Mouse (Mus musculus) forebrain, embryonic 11.5 days (tissue): ENCODE results near the gene Fbxo36. TPM values are rescaled to one million over a fixed set of nuclear protein-coding genes. Genes with fewer than 3 reads are reported as not detected.

Source experiments
- ATAC-seq: fragments of 200-750 bp; cut with Nextera tagmentation; replicated peaks from 2 replicates; pipeline ENCODE4 v1.8.0; 2017; ENCODE audit warnings: moderate TSS enrichment; ENCODE audit not compliant: low FRiP score
- DNase-seq: peaks from one replicate; pipeline ENCODE4 v3.0.0-alpha.2; 2017; ENCODE audit warnings: low spot score
- H3K27ac ChIP-seq: fragments of 300-500 bp; sonication (generic); 2 replicates; pipeline ENCODE4 v1.5.1; 2014; ENCODE audit warnings: low read depth, low read length
- H3K27me3 ChIP-seq: fragments of 300-500 bp; sonication (generic); 2 replicates; pipeline ENCODE4 v1.6.1; 2014; ENCODE audit warnings: mild to moderate bottlenecking, low read length, mixed read lengths; ENCODE audit not compliant: control insufficient read depth, insufficient read depth
- H3K36me3 ChIP-seq: fragments of 300-500 bp; sonication (generic); 2 replicates; pipeline ENCODE4 v1.6.1; 2014; ENCODE audit warnings: mild to moderate bottlenecking, low read length, moderate library complexity, mixed read lengths; ENCODE audit not compliant: control insufficient read depth, insufficient read depth
- H3K4me1 ChIP-seq: fragments of 300-500 bp; sonication (generic); replicated peaks from 2 replicates; pipeline ENCODE4 v1.6.1; 2014; ENCODE audit warnings: low read length, mixed read lengths; ENCODE audit not compliant: control insufficient read depth, insufficient read depth
- H3K4me2 ChIP-seq: fragments of 300-500 bp; sonication (generic); 2 replicates; pipeline ENCODE4 v1.6.1; 2014; ENCODE audit warnings: low read depth, mild to moderate bottlenecking, low read length, moderate library complexity, mixed read lengths; ENCODE audit not compliant: severe bottlenecking
- H3K4me3 ChIP-seq: fragments of 300-500 bp; sonication (generic); 2 replicates; pipeline ENCODE4 v1.5.1; 2014; ENCODE audit warnings: low read depth, low read length
- H3K9ac ChIP-seq: fragments of 300-500 bp; sonication (generic); 2 replicates; pipeline ENCODE4 v1.6.1; 2014; ENCODE audit warnings: low read length
- H3K9me3 ChIP-seq: fragments of 300-500 bp; sonication (generic); 2 replicates; pipeline ENCODE4 v1.6.1; 2016; ENCODE audit warnings: low read length, mixed read lengths; ENCODE audit not compliant: control insufficient read depth
- WGBS: fragments of 180-500 bp; shearing (Covaris S2); extraction: QIAGEN DNeasy Blood & Tissue Kit; methylation state at CpG from one replicate; pipeline ENCODE4 v1.1.7; 2014; 5-methylcytosine and 5-hydroxymethylcytosine counted together
- polyA plus RNA-seq: library from polyadenylated mRNA; unstranded; fragments of >200 nt; fragmentation: Nextera tagmentation; extraction: Ambion mirVana; gene quantifications from 2 replicates; pipeline ENCODE4 v1.2.1, GENCODE M21; 2014

Fbxo36 gene
- polyA plus RNA-seq, 1 experiment from 2014 or later, result 10.3 TPM

DNA sequence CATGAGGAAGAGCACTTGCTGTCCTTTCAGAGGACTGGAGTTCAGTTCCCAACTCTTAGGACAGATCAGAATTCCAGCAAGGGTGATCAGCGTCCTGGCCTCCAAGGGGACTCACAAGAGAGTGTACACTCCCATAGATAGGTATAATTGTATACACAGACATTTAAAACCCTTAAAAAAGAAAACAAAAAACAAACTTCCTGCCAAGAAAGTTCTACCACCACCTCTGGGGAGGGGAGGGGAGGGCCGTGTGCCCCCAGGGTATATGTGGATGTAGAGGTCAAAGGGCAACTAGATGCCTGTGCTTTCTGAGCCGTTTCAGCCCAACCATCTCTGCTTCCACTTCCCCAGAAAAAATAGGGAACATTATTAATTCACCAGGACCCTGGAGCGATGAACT lies 33.3 kb downstream of the Fbxo36 start:
- no peak for ATAC-seq
- WGBS, result 76% methylated on average over 4 of the region's 4 CpGs

GRCm38 (mm10) chr1:84877590-84877989 lies 37.9 kb downstream of the Fbxo36 start:
- 89% methylated on average over 2 of the region's 2 CpGs for WGBS
- no peaks in the 10 kb centered on the region for H3K4me1 ChIP-seq
- no peak for DNase-seq

More for the DNA sequence above, 33.3 kb downstream of the Fbxo36 start:
- no peak overlapping the region for H3K27ac ChIP-seq
- H3K9me3 ChIP-seq, result no peaks in the 10 kb centered on the region
- H3K9ac ChIP-seq, result no peak overlapping the region
- H3K4me2 ChIP-seq, result no peak overlapping the region
- H3K27me3 ChIP-seq, result no peaks in the 10 kb centered on the region
- no peaks in the 10 kb centered on the region for H3K36me3 ChIP-seq
- no peak overlapping the region for H3K4me3 ChIP-seq
- no peak for DNase-seq
- H3K4me1 ChIP-seq, result no peaks in the 10 kb centered on the region

GRCm38 (mm10) chr1:84879571-84880120 lies 40.0 kb downstream of the Fbxo36 start:
- ATAC-seq (no peak), DNase-seq (no peak)
- Histone ChIP-seq H3K27me3 (no peaks in the 10 kb centered on the region), H3K9ac (no peak overlapping the region), H3K4me2 (no peak overlapping the region), H3K27ac (no peak overlapping the region), H3K4me1 (no peaks in the 10 kb centered on the region), H3K4me3 (no peak overlapping the region), H3K36me3 (no peaks in the 10 kb centered on the region), H3K9me3 (no peaks in the 10 kb centered on the region)
- WGBS, result 89% methylated on average over 8 of the region's 8 CpGs

More at GRCm38 (mm10) chr1:84877590-84877989, 37.9 kb downstream of the Fbxo36 start:
- H3K36me3 ChIP-seq, result no peaks in the 10 kb centered on the region
- no peaks in the 10 kb centered on the region for H3K27me3 ChIP-seq
- H3K4me3 ChIP-seq, result no peak overlapping the region
- ATAC-seq, result no peak
- H3K9ac ChIP-seq, result no peak overlapping the region
- H3K27ac ChIP-seq, result no peak overlapping the region
- H3K4me2 ChIP-seq, result no peak overlapping the region
- H3K9me3 ChIP-seq, result no peaks in the 10 kb centered on the region

DNA sequence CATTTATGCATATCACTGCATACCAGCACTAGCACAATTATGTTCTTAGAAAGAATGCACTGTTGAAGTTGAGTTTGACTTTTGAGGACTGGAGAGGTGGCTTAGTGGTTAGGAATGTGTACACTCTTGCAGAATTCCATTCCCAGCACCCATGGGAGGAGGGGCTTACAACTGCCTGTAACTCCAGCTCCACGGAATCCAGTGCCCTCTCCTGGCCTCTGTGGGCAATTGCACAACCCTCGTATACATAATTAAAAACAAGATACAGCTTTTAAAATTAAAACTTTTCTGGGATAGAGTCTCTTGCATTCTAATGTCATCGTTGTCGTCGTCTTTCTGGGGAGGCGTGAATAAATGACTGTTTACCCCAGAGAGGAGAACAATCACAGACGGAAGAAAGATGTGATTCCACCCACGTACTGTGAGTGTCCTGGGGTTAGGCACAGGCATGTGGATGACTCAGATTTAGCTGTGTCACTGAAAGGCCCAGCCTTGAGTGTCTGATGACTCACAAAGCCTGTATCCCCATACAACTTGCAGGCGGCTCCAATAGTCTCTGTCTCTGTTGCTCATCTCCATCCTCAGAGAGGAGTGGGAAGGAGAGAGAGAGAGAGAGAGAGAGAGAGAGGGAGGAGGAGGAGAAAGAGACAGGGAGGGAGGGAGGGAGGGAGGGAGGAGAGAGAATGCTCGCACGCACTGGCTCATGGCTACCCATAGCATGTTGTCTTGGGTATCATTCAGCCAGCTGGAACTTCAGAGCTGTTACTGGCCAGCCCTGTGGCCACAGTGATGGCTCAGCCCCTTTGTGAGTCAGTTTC lies 41.8 kb downstream of the Fbxo36 start:
- Histone ChIP-seq H3K4me2 (no peak overlapping the region), H3K27me3 (no peaks in the 10 kb centered on the region), H3K9me3 (no peaks in the 10 kb centered on the region), H3K4me1 (no peaks in the 10 kb centered on the region), H3K4me3 (no peak overlapping the region), H3K27ac (no peak overlapping the region), H3K36me3 (no peaks in the 10 kb centered on the region), H3K9ac (no peak overlapping the region)
- DNase-seq (no peak), ATAC-seq (no peak)
- WGBS, result 61% methylated on average over 11 of the region's 11 CpGs

- Histone ChIP-seq H3K27ac (no peak overlapping the region), H3K4me3 (no peak overlapping the region), H3K9ac (no peak overlapping the region), H3K9me3 (no peaks in the 10 kb centered on the region), H3K4me2 (no peak overlapping the region), H3K4me1 (no peaks in the 10 kb centered on the region), H3K27me3 (no peaks in the 10 kb centered on the region), H3K36me3 (no peaks in the 10 kb centered on the region)
- DNase-seq (no peak), ATAC-seq (no peak)
- WGBS, result 18% methylated on average over 2 of the region's 2 CpGs
Measured at GRCm38 (mm10) chr1:84882066-84882532, 42.5 kb downstream of the Fbxo36 start.

DNA sequence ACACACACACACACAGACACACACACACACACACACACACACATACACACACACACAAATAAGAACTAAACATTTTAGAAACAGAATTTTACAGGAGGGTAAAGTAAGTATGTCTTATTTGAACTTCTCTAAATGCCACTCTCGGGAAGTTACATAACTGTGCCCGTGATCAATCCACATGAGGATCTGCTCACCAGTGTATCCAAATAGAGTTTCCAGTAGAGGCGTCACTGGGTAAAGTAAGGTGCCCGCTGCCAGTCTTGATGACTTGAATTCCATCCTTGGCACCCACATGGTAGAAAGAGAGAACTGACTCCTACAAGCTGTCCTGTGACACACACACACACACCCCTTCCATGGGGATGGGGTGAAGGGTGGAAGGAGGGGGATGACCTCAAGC lies 43.3 kb downstream of the Fbxo36 start:
- no peak for ATAC-seq
- H3K27me3 ChIP-seq, result no peaks in the 10 kb centered on the region
- no peaks in the 10 kb centered on the region for H3K36me3 ChIP-seq
- H3K27ac ChIP-seq, result no peak overlapping the region
- WGBS, result 91% methylated on average over 4 of the region's 4 CpGs
- H3K9ac ChIP-seq, result no peak overlapping the region
- no peak overlapping the region for H3K4me2 ChIP-seq
- no peak for DNase-seq
- no peaks in the 10 kb centered on the region for H3K9me3 ChIP-seq
- no peaks in the 10 kb centered on the region for H3K4me1 ChIP-seq
- no peak overlapping the region for H3K4me3 ChIP-seq

- Histone ChIP-seq H3K27me3 (no peaks in the 10 kb centered on the region), H3K4me1 (no peaks in the 10 kb centered on the region), H3K9me3 (no peaks in the 10 kb centered on the region), H3K4me2 (no peak overlapping the region), H3K27ac (no peak overlapping the region), H3K9ac (no peak overlapping the region), H3K4me3 (no peak overlapping the region), H3K36me3 (no peaks in the 10 kb centered on the region)
- no peak for DNase-seq
- 79% methylated on average over 4 of the region's 4 CpGs for WGBS
- no peak for ATAC-seq
Measured at GRCm38 (mm10) chr1:84883889-84884288, 44.2 kb downstream of the Fbxo36 start.

DNA sequence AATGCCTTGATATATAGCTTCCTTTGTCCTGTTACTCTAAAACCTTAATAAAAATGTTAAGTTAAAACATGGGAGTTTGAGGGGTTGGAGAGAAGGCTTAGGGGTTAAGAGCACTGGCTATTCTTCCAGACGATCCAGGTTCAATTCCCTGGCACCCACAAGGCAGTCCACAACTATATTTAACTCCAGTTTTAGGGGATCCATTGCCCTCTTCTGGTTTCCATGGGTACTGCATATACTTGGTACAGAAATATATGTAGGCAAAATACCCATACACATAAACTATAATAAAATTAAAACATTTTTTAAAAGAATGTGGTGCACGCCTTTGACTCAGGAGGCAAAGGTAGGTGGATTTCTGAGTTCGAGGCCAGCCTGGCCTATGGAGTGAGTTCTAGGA lies 45.5 kb downstream of the Fbxo36 start:
- no peak overlapping the region for H3K4me2 ChIP-seq
- H3K36me3 ChIP-seq, result no peaks in the 10 kb centered on the region
- H3K27me3 ChIP-seq, result no peaks in the 10 kb centered on the region
- no peak overlapping the region for H3K9ac ChIP-seq
- no peak overlapping the region for H3K4me3 ChIP-seq
- ATAC-seq (no peak), DNase-seq (no peak)
- 87% methylated on average over 3 of the region's 3 CpGs for WGBS
- H3K9me3 ChIP-seq, result no peaks in the 10 kb centered on the region
- H3K27ac ChIP-seq, result no peak overlapping the region
- H3K4me1 ChIP-seq, result peaks cover 4% of the 10 kb centered on the region; the same call in 1 of the 2 replicates
